Mouse (Mus musculus) E14TG2a.4 (cell line): Measurements from ENCODE around the gene Casq2.

Experiments
- H3K27me3 ChIP-seq: 2 replicates; pipeline ENCODE4 v1.6.1; 2014; ENCODE audit warnings: low read length, control low read depth; ENCODE audit not compliant: insufficient read depth
- H3K36me3 ChIP-seq: 2 replicates; pipeline ENCODE4 v1.6.1; 2014; ENCODE audit warnings: low read length, control low read depth; ENCODE audit not compliant: insufficient read depth
- H3K4me1 ChIP-seq: replicated peaks from 2 replicates; pipeline ENCODE4 v1.6.1; 2014; ENCODE audit warnings: low read depth, low read length, control low read depth
- H3K4me3 ChIP-seq: replicated peaks from 2 replicates; pipeline ENCODE4 v1.5.1; 2014; ENCODE audit warnings: mild to moderate bottlenecking, low read length
- H3K9me3 ChIP-seq: 2 replicates; pipeline ENCODE4 v1.6.1; 2014; ENCODE audit warnings: low read length, control low read depth
- CTCF ChIP-seq: conservative IDR thresholded peaks from 2 replicates; pipeline ENCODE4 v1.5.1; 2014; ENCODE audit warnings: low read length
- NANOG ChIP-seq: IDR thresholded peaks from 2 replicates; pipeline ENCODE4 v1.6.1; 2014; ENCODE audit warnings: borderline replicate concordance, low read length, mixed read lengths
- POU5F1 ChIP-seq: IDR thresholded peaks from 2 replicates; pipeline ENCODE4 v1.6.1; 2014; ENCODE audit warnings: low read length, borderline replicate concordance

The Casq2 gene

GRCm38 (mm10) chr3:102095412-102095811 is 9.2 kb downstream of the Casq2 start:
- Histone ChIP-seq H3K4me3 (no peak overlapping the region), H3K9me3 (no peaks in the 10 kb centered on the region), H3K27me3 (peaks cover 13% of the 10 kb centered on the region), H3K36me3 (no peaks in the 10 kb centered on the region), H3K4me1 (peaks cover 44% of the 10 kb centered on the region)
- TF ChIP-seq CTCF (no peak), POU5F1 (no peak), NANOG (no peak)

GRCm38 (mm10) chr3:102096366-102096765 is 10.2 kb downstream of the Casq2 start:
- Histone ChIP-seq H3K4me1 (peaks cover 44% of the 10 kb centered on the region), H3K4me3 (no peak overlapping the region), H3K27me3 (peaks cover 13% of the 10 kb centered on the region), H3K9me3 (no peaks in the 10 kb centered on the region), H3K36me3 (no peaks in the 10 kb centered on the region)
- TF ChIP-seq POU5F1: no peak
- no peak for TF ChIP-seq NANOG
- TF ChIP-seq CTCF: no peak

- Histone ChIP-seq H3K36me3 (no peaks in the 10 kb centered on the region), H3K9me3 (no peaks in the 10 kb centered on the region)
- TF ChIP-seq NANOG (no peak), CTCF (no peak), POU5F1 (no peak)
Measured at GRCm38 (mm10) chr3:102096976-102097375, 10.8 kb downstream of the Casq2 start.

GRCm38 (mm10) chr3:102099242-102099641 is 13.0 kb downstream of the Casq2 start:
- H3K4me3 ChIP-seq: no peak overlapping the region
- peaks cover 13% of the 10 kb centered on the region for H3K27me3 ChIP-seq
- H3K4me1 ChIP-seq: peaks cover 71% of the 10 kb centered on the region
- TF ChIP-seq POU5F1 (no peak), CTCF (no peak), NANOG (no peak)
- no peaks in the 10 kb centered on the region for H3K36me3 ChIP-seq
- H3K9me3 ChIP-seq: no peaks in the 10 kb centered on the region

More at GRCm38 (mm10) chr3:102096976-102097375, 10.8 kb downstream of the Casq2 start:
- Histone ChIP-seq H3K4me3 (no peak overlapping the region), H3K4me1 (peaks cover 50% of the 10 kb centered on the region), H3K27me3 (peaks cover 13% of the 10 kb centered on the region)

- peaks cover 77% of the 10 kb centered on the region for H3K4me1 ChIP-seq
- no peaks in the 10 kb centered on the region for H3K9me3 ChIP-seq
- peaks cover 13% of the 10 kb centered on the region for H3K27me3 ChIP-seq
- no peaks in the 10 kb centered on the region for H3K36me3 ChIP-seq
- TF ChIP-seq CTCF (no peak), POU5F1 (no peak), NANOG (no peak)
- H3K4me3 ChIP-seq: no peak overlapping the region
Measured at GRCm38 (mm10) chr3:102099793-102100192, 13.6 kb downstream of the Casq2 start.

GRCm38 (mm10) chr3:102101445-102101844 is 15.2 kb downstream of the Casq2 start:
- H3K36me3 ChIP-seq: no peaks in the 10 kb centered on the region
- no peak for TF ChIP-seq POU5F1
- no peak for TF ChIP-seq NANOG
- no peak for TF ChIP-seq CTCF
- no peak overlapping the region for H3K4me3 ChIP-seq
- H3K4me1 ChIP-seq: peaks cover 72% of the 10 kb centered on the region
- H3K27me3 ChIP-seq: peaks cover 10% of the 10 kb centered on the region
- H3K9me3 ChIP-seq: no peaks in the 10 kb centered on the region

GRCm38 (mm10) chr3:102103811-102104565 is 17.8 kb downstream of the Casq2 start:
- no peak overlapping the region for H3K4me3 ChIP-seq
- peaks cover 10% of the 10 kb centered on the region for H3K27me3 ChIP-seq
- peaks cover 65% of the 10 kb centered on the region for H3K4me1 ChIP-seq
- H3K36me3 ChIP-seq: no peaks in the 10 kb centered on the region
- no peaks in the 10 kb centered on the region for H3K9me3 ChIP-seq
- no peak for TF ChIP-seq NANOG
- TF ChIP-seq POU5F1: no peak
- no peak for TF ChIP-seq CTCF

GRCm38 (mm10) chr3:102108201-102108600 is 22.0 kb downstream of the Casq2 start:
- TF ChIP-seq NANOG (no peak), POU5F1 (peak; percentile 31; the same call in 1 of the 2 replicates)
- no peak overlapping the region for H3K4me3 ChIP-seq
- peaks cover 62% of the 10 kb centered on the region for H3K4me1 ChIP-seq
- no peaks in the 10 kb centered on the region for H3K36me3 ChIP-seq
- no peaks in the 10 kb centered on the region for H3K9me3 ChIP-seq
- no peaks in the 10 kb centered on the region for H3K27me3 ChIP-seq

- Histone ChIP-seq H3K9me3 (no peaks in the 10 kb centered on the region), H3K36me3 (no peaks in the 10 kb centered on the region), H3K27me3 (no peaks in the 10 kb centered on the region), H3K4me3 (no peak overlapping the region), H3K4me1 (peaks cover 42% of the 10 kb centered on the region)
- TF ChIP-seq NANOG (no peak), POU5F1 (no peak), CTCF (no peak)
Measured at GRCm38 (mm10) chr3:102111979-102112599, 25.9 kb downstream of the Casq2 start.
